Mouse (Mus musculus): ENCODE results near the gene Olfr1391.
"Not testable (repeated sequence)": the region's sequence is repeated elsewhere in the genome, so short reads cannot be mapped to it uniquely, and the experiment has no call there.

Gene Olfr1391

DNA sequence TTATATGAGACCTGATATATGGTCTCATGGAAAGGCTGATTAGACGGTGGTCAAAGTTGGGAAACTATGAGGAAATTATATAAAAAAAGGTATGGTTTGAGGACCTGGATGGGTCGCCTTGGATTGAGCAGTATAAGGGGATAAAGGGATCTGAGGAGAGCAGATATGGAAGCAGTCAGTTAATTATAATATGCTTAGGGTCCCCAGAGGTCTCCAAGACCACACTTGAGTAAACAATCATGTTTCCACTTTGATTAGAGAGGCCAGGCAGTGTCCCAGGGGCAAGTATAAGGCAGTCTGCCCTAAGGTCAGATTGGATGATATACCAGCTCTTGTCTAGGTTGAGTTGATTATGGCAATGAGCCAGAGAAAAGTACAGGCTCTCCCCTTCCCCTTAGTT, at the start of gene Olfr1391:
Gene Olfr1391, plus strand, starts transcription at position 301 of the 400 bp plus-strand sequence.
- CTCF ChIA-PET, result no interaction called here

DNA sequence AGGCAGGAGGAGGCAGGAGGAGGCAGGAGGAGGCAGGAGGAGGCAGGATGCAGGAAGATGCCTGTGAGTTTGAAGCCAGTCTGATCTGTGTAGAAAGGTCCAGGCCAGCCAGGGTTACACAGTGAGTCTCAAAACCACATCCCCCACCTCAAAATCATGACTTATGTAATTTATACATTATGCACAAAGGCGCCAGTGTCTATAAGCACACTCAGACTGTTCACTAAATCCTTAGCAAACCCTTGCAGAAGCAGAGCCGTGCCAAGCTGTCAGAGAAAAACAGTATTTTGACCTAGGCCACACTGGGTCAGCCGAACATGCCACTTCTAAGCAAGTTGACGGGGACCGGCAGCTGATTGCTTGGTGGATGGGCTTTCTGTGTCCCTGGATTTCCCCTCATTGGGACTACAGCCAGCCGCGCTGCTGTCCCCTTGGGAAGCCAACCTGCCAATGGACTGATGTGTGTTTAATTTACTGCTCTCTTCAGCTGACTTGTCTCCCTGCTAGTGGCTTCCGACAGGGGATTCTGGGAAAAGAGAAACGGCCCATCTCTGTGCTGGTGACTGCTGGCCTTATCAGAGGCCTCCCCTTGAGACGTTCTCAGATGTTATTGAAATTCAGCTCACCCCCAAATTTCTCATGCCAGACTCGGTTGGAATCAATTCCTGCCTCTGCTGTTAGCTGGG, 48.6 kb upstream of the Olfr1391 start:
- CTCF ChIA-PET, result no interaction called here

GRCm38 (mm10) chr11:49278222-49278621, 44.3 kb upstream of the Olfr1391 start, which contains the start of gene Olfr1393:
Gene Olfr1393 (plus strand): TSS chr11:49278304.
- CTCF ChIA-PET, result no interaction called here

DNA sequence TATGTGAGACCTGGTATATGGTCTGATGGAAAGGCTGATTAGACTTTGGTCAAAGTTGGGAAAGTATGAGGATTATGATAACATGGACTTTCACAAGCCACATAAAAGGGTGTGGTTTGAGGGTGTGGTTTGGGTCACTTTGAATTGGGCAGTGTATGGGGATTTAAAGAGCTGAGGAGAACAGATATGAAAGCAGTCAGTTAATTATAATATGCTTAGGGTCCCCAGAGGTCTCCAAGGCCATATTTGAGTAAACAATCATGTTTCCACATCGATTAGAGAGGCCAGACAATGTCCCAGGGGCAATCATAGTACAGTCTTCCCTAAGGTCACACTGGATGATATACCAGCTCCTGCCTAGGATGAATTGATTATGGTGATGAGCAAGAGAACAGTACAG, 37.6 kb upstream of the Olfr1391 start, which contains the start of gene Olfr1392:
Gene Olfr1392, plus strand, starts transcription at position 301 of the 400 bp plus-strand sequence.
- CTCF ChIA-PET, result not testable (repeated sequence)

- CTCF ChIA-PET, result no interaction called here
These were observed 35.3 kb upstream of the Olfr1391 start for GRCm38 (mm10) chr11:49287251-49287650.

- CTCF ChIA-PET, result no interaction called here
These were observed 29.8 kb upstream of the Olfr1391 start for GRCm38 (mm10) chr11:49292777-49293176.

DNA sequence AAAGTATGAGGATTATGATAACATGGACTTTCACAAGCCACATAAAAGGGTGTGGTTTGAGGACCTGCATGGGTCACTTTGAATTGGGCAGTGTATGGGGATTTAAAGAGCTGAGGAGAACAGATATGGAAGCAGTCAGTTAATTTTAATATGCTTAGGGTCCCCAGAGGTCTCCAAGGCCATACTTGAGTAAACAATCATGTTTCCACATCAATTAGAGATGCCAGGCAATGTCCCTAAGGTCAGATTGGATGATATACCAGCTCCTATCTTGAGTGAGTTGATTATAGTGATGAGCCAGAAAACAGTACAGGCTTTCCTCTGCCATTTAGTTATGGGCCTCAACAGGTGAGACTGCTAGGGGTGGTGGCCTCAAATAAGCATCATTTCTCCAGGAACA, 18.1 kb upstream of the Olfr1391 start, which contains the start of gene Olfr10:
Gene Olfr10, plus strand, starts transcription at position 301 of the 400 bp plus-strand sequence.
- CTCF ChIA-PET, result no interaction called here

DNA sequence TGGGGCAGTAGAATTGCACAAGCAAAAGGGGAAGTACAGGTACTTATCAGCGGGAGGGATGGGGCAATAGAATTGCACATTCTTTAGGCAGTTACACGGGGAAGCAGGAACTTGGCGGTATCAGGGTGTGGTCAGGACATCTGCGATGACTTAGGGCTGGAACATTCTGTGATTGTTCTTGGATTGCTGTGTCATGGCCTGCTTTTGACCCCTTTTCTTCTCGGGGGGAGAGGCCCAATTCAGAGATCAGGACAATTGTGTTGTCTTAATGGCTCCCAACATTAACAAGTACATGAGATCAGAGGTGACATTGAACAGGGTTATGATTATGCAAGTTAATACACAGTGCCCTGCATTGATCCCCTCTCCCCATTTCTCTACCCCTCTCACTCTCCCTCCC, 14.0 kb upstream of the Olfr1391 start:
- CTCF ChIA-PET, result not testable (repeated sequence)

DNA sequence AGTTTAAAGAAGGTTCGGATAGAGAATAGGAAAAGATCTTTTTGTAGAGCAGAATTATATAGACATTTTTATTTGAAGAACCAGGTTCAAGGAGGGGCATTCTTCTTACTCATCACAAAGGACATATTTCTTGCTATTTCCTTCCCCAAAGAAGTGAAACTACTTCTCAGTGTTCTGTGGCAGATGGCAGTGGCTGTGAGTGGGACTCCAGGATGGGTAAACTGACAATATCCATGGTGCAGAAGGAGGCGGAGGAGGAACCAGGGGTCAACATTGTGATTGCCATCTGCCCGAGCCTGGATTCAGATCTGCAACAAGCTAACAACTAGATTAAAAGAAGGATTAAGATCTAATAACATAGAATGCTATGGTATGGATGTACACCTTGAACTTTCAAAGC, 4.2 kb downstream of the Olfr1391 start:
- CTCF ChIA-PET, result no interaction called here

DNA sequence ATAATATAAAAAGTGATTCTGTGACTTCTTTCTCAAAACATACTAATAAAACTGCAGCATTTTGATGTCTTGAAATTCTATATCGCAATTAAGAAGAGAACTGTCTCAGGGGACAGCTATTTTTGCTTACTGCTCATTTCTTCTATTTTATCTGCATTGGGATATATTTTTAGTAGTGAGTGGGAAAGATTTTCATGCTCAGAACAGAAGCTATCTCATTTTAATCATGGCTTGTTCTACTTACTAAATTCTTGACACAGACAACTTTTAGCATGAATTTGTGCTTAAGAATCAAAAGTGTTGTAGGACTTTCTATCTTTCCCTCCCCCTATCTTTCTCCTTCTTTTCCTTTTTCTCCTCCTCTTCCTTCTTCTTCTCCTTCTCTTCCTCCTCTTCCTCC, 7.1 kb downstream of the Olfr1391 start:
- CTCF ChIA-PET, result no interaction called here

DNA sequence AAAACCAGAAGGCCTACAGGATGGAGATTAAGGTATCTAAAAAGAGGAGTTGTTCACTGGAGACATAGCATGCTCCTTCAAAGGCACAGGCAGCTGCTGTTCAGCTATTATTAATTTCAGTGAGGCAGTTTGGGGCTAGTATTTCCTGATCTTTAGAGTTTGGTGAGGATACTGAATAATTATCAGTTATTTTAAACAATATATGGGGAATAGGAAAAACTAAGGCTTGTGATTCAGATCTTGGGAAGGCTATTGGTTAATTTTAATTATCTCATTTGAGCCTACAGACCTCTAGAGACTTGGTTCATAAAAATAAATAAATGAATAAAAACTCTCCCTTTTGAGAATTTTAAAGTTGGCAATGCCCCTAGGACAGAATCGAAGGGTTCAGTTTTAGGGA, 12.3 kb downstream of the Olfr1391 start, which contains the start of gene Olfr1390:
Gene Olfr1390, plus strand, starts transcription at position 301 of the 400 bp plus-strand sequence.
- CTCF ChIA-PET, result no interaction called here

DNA sequence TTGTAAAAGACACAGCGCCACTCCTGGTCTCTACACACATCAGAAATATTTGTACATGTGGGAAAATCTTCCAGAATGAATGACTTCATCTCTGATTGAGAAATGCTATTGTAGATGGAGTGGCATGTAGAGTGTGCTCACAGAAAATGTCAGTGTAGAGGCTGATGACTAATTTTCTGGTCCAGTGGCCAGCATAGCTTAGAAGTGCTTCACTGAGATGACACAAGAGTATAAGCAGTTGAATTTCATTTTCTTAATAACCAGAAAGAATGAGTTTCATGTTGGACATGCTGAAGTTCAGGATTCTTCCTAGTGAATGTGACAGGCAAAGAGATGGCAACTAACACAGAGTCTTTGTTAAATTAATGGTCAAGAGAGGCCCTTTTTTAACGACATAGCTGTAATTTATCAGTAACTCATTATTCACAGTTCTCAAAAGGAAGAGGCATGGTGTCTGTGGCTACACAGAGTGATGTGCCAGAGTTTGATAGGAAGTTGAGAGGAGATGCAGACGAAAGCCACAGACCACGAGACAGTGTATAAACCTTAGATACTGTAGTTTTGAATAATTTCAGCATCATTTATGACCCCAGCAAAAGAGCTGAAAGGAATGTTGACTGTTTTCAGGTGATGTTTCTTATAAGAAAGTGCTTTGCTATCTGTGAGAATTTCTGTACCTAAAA, 14.7 kb downstream of the Olfr1391 start:
- CTCF ChIA-PET, result no interaction called here

All from spleen, embryonic (tissue).